Mouse (Mus musculus) embryo, embryonic 10 days (tissue): ENCODE results near the gene Zdhhc22.

Source experiments
- DNase-seq: peaks from one replicate; pipeline ENCODE4 v3.0.0-alpha.2; 2015; ENCODE audit warnings: low spot score

Gene Zdhhc22

DNA sequence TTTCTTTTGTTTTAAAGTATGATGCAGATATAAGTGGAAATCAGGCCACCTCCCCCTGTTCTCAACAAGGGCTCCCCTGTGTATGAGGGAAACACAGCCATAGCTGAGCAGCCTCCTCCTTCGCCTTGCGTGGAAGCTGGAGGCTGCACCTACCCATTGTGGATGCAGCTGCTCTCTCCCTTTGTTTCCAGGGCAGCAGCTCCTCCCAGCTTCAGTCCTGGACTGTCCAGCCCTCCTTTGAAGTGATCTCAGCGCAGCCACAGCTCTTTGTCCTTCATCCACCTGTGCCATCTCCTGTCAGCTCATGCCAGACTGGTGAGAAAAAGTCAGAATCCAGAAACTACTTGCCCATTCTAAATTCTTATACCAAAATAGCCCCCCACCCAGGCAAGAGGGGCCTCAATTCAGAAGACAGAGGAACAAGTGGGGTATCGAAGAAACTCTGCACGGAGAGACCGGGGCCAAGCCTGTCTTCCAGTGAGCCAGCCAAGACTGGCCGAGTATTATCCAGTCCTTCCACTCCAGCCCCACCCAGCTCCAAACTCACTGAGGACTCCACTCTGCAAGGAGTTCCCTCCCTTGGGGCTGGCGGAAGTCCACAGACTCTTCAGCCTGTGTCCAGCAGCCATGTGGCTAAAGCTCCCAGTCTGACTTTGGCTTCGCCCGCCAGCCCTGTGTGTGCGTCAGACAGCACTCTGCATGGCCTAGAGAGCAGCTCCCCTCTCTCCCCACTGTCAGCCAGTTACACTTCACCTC is 28.5 kb downstream of the Zdhhc22 start:
- DNase-seq, result no peak

DNA sequence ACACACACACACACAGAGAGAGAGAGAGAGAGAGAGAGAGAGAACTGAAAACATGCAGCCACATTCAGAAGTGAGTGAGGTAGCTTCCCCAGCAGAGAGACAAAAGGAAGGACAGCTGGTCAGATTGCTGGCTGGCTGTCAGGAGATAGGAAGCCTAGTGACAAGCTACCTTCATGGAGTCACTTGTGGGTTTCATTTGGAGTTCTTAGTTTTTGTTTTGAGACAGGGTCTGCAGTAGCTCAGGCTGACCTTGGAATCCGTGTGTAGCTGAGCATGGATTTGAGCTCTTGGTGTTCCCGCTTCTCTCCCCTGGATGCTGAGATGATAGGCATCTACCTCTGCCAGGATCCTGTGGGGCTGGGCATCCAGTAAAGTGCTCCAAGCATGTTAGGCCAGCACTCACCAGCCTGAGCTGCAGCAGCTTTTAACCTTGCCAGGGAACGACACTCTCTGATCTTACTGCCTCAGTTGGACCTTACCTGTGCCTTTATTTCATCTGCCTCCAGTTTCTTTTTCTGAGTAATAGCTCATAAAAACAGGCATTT is 29.4 kb downstream of the Zdhhc22 start:
- no peak for DNase-seq

DNA sequence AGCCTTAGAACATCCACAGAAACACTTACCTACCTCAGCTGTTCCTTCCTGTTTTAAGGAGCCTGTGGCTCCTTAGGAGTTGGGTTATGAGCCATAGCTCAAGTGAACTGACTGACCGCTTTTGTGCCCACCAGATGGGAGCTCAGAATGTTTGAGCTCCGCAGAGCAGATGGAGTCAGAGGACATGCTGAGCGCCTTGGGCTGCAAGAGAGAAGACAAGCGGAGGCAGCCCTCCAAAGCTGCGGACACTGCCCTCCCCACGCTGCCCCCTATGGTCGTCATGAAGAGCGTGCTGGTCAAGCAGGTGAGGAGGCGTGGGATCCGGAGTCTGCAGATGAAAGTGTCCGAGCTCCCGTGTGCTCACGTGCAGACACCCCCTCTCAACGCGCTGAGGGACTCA is 30.1 kb downstream of the Zdhhc22 start:
- DNase-seq, result no peak

DNA sequence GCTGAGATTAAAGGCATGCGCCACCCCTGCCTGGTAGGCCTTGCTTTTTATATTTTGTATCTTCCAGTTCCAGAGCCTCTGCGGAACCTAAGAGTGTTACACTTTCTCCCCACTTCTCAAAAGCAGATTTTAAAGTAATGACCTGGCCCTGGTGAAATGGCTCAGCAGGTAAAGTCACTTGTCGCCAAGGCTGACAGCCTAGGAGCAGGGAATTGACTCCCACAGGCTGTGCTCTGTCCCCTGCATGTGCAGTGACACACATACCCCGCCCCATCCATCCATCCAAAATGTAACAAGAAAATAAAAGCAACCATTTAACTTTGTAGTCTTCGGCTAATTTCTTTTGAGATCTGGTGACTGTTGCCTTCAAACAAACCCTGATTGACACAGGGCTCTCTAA is 30.6 kb downstream of the Zdhhc22 start:
- no peak for DNase-seq

DNA sequence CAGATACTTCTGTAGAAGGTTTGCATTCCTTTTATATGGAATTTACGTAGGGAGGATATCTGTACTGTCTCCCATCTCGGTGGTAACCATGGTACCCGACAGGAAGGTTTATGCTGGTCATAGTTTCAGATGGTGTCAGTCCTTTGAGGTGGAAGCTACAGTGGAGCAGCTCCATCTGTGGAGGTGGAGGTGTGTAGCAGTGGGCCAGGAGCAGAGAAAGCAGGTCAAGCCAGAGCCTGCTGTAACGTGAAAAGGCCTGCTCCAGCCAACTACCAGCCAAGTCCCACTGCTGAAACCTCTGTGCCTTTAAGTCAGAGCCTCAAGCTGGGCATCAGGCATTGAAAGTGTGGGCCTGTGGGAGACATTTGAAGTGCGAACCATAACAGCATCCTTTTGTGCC is 31.7 kb downstream of the Zdhhc22 start:
- no peak for DNase-seq

DNA sequence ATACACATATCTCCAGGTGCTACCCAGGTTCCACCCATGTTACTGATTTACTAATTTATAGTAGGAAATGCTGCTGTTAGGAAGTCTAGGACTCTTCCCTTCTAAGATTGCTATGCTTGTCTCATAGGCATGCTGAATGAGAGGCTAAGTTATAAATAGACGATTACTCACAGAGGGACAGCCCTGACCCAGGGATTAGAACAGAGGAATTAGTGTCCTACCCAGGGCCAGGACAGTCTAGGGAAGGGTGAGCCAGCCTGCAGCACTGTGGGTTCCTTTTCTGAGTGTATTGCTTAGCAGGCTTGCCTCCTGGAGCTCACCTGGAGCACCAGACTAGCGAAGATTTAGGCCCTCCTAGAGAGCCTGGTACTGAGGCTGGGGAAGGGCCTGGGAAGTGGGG is 34.3 kb downstream of the Zdhhc22 start:
- no peak for DNase-seq

DNA sequence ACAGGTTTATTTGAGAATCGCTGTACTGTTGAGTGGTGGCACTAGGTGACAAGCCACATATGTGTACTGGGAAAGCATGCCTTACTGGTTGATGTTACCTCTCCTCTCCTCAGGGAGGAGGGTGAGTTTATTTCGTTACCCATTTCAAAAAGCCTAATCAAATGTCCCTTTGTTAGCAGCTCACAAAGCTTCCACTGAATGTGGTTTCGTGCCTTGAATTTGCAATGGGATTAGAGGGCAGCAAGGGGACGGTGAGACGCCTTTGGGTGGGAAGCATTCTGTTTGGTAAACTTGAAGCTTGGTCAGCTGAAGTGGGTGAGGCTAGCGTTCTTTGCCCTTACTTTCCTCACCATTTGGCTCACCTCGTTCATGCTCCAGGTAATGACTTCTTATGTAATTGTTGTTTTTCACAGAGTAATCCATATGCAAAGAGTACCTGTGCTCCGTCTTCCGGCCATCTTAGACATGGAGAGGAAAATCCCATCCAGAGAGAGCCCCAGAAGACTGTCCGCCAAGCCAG is 37.8 kb downstream of the Zdhhc22 start:
- DNase-seq, result no peak

DNA sequence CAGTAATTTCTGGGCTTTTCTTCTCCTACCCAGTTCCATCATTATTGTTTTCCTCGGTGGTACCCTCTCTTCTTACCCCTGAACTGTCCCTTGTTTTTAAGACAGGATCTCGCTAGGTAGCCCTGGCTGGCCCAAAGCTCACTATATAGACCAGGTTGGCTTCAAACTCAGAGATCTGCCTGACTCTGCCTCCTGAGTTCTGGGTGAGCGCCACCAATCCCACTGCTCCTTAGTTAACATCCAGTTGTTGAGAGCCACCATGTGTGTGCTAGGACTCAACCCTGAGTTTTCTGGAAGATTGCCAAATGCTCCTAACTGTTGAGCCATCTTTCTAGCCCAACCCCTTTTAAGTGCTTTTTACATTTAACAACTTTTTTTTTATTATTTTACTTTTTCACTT is 39.3 kb downstream of the Zdhhc22 start:
- no peak for DNase-seq

DNA sequence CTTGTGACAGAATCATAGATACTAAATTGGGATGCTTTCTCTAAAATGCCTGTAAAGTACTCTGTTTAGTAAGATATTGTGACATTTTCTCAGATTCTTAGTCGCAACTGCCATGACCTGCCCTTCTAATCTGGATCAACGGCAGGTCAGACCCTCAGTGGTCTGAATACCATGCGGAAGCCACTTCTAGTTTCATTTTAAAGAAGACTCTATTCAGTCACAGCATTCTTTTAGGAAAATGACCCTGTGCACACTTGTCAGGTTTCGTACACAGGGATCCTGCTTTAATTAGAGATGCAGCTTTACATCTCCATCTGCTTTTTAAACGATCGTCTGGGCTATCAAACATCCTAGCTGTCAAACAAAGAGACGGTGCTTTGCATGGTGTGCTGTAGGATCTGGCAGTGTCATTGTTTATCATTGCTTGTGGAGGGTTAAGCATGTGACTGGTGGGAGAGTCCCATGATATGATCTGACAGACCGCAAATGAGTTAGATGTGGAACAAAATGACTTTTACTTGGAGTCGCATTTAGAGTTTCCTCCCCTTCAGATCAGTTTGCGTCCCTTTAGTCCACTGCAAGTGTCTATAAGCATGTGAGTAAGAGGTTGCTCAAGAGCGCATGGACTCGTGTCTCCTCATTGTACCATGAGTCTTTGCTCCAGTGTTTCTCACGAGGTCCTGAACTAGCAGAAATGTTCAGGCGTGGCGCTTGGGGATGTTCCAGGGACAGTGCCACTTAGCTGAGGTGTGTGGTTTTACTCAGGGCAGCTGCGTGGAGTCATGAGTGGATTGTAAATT is 39.9 kb downstream of the Zdhhc22 start:
- no peak for DNase-seq

DNA sequence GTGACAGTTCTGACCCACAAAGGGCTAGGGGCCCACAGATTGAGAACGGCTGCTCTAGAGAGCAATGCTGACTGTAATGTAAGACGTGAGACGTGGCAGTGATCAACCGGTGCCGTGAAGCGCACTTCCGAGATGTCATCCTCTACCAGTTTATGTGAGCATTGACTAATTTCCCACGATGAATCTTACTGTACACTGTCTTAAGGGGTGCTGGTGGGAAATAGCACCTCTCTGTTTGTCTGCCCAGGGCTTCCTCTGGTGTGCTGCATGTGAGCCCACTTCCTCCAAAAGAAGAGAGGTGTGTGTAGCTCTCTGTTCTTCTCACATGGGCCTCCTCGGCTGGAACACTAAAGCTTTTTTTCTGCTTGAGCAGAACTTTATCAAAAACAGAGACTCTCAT is 40.7 kb downstream of the Zdhhc22 start:
- DNase-seq, result no peak

DNA sequence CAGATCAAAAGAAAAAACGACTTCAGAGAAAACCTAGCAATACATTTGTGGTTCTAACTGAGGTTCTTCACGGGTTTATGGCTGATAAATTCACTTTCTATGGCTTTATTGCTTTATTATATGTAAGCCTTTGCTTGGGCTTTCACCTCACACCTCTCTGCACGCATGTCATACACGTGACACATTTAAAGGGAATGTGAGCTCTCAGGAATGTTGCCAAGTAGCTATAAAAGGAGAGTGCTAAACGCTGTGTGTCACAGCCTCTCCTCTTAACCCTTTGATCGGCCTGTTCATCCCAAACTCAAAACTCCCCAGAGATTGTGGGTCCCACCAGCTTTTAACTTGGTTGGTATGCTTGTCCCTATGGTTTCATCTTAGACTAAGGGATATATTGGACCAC is 41.6 kb downstream of the Zdhhc22 start:
- DNase-seq, result no peak

DNA sequence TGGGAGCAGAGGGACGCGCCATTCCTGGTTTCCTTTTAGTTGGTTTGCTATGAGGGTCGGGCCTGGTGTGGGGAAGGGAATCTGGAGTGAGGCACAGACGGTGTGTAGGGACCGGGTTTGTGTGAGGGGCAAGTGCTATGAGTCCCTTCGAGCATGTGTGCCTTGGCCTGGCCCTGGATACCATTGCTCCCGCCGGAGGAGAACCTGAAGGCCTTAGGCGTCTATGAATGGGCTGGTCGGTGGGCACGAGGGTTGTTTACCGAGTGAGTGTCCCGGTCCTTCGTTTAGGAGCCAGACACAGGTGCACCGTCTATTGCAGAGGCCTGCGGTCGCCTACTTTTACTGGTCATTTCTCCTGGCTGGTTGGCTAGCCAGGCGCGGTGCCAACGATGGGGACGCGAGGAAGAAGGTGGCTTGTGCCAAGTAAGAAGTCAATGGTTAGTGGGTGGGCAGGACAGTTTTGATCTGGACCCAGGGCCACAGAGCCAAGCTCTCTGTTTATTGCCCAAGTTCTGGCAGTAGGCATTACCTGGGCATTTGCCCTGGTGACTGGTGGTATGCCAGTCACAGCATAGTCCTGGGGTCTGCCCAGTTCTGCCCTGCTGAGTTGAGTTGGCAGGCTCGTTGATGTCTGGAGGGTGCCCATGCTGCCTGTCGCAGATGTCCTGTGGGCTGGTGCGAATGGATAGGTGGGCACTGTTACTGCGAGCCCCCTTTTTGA is 42.4 kb downstream of the Zdhhc22 start:
- DNase-seq, result peak; percentile 47

DNA sequence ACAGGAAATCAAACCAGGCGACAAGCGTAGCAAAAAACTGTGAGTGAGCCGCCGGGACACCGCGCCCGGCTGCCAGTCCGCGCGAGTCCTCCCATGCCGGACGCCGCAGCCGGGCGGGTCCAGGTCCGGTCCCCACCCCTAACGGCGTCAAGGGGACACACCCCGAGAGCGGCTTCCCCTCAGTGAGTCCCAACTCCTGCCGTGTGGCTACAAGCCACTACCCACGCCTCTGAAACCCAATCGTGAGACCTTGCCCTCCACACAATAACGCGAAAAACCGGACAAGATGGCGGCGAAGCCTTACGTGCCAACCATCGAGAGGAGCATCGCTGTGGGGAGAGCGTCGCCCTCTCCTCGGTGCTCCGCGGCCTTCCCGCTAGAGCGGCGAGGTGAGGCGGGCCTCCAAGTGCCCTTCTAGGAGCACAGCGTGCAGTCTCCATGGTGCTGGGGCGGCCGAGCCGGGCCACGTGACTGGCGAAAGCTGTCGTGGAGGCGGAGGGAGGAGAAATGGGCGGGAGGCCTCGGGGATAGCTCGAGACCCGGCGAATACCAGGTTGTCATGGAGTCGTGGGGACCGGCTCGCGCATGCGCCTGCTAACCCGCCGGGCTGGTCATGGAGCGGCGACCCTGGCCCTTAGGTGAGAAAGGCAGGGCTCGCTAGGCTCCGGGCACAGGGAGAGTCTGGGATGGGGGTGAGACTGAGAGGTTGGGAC is 43.2 kb downstream of the Zdhhc22 start, which contains the start of gene Cipc:
TSS of gene Cipc (plus strand) at position 182 of the 713 bp plus-strand sequence.
- DNase-seq, result peak; percentile 100

DNA sequence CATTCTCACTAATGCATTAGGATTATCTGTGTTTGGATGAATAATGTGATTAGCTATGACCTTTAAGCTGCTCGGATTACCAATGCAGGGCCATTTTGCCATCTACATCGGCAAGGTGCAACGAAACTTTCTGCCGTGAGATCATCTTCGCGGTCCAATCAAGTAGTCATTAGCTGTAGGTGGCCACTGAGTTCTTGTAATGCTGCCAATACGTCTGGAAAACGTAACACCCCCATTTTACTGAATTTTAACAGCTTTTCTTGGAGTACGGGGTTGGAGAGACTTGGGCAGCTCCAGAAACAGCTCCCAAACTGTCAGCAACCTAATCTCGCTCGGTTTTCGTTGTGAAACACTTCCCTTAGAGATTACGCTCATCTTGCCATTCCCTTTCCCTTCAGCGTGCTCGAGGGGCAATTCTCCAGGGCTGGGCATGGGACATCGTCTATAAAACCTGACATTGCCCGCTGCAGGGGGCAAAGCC is 43.9 kb downstream of the Zdhhc22 start:
- DNase-seq, result peak; percentile 65

DNA sequence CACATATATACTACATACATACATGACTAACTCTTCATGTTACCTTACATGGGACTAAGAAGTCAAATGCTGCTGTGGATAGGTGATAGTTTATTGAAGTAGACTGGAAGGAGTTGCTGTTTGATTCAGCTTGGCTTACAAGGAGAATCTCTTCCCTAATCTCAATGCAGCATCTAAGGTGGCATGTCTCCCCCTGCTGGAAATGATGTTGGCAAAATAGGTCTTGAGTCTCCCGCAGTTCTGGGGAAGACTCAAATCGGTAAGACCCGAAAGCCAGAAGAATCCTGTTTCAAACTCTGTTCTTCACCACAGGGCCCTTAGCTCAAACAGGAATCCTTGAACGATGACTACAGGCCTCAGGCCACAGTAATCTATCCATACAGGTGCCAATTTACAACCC is 45.1 kb downstream of the Zdhhc22 start:
- DNase-seq, result peak; percentile 91

DNA sequence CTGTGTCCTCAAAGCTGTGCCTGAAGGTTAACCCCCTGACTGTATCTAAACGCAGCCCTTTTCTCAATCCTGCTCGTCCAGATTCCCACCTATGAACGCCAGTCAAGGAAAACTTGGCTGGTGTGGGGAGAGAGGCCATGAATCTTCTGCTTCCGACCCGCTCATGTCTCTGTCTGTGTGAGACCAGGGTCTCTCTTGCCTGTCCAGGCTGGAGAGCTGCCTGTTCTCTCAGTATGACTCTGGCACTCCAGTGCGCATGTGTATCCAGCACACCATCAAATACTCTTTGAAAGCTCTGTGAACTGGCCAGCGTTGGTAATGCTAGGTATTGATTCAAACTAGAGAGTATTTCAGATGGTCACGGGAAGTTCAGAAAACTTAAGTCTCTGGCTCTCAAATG is 46.8 kb downstream of the Zdhhc22 start:
- DNase-seq, result no peak

DNA sequence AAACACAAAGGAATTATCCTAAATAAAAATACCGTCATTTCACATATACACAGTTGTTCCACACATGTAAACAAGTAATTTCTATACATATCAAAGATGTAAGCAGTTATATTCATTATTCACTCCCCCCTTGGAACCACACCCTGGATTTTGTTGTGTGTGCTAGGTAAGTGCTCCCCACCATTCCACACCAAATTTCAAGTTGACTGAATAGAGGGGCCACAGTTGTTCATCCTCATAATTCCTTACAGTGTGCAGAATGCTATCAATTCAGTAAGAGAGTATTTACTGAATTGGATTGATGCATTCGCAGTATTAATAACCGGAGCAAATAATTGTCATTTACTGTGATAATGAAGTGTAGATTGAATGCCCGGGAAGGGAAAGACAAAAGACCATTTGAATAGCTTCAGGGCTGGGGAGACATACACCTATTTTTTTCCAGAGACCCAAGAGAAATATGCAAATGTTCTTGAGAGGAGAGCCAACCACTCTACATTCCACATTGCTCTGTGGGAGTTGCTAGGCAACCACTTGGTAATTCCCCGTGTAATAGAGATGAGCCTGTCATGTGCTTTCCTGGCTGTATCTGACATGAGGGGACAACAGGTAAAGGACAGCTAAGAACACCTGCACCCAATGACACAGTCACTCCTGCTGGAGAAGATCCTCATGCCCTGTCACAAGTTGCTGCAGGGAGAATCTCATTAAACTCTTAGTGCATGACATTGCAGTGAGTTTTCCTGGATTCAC is 48.3 kb downstream of the Zdhhc22 start:
- DNase-seq, result peak; percentile 80

DNA sequence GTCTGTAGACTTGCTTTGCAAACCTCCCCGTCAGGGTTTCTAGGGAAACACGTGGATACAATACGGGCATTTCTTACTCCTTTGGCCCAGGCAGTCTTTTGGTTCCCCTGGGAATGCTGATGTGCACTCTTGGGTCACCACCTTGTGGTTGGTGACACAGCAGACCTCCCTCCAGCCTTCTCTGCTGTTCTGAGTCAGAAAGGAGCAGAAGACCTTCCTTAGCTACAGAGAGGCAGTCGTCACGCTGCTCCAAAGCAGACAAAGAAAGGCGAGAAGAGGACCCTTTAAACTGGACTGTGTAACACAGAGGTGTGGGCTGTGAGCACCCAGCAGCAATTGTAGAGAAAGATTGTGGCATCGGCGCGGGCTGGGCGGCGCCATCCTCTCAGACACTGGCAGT is 49.1 kb downstream of the Zdhhc22 start:
- DNase-seq, result peak; percentile 42

DNA sequence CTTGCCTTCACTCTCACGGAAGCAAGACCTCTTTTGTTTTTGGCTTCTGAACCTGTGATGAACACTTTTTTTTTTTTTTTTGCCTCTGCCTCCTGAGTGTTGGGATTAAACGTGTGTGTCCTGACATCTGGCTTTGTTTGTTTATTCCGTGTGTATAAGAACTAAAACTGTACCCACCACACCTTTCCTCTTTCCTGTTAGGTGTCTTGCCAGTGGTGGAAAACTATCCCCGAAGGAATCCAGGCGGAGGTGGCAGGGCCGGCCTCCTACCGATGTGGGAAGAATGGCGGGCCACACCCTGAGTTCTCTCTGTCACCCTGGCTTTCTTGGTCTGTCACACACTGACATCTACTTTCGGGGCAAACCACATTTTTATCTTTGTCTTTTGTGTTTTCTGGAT is 51.7 kb downstream of the Zdhhc22 start:
- no peak for DNase-seq

DNA sequence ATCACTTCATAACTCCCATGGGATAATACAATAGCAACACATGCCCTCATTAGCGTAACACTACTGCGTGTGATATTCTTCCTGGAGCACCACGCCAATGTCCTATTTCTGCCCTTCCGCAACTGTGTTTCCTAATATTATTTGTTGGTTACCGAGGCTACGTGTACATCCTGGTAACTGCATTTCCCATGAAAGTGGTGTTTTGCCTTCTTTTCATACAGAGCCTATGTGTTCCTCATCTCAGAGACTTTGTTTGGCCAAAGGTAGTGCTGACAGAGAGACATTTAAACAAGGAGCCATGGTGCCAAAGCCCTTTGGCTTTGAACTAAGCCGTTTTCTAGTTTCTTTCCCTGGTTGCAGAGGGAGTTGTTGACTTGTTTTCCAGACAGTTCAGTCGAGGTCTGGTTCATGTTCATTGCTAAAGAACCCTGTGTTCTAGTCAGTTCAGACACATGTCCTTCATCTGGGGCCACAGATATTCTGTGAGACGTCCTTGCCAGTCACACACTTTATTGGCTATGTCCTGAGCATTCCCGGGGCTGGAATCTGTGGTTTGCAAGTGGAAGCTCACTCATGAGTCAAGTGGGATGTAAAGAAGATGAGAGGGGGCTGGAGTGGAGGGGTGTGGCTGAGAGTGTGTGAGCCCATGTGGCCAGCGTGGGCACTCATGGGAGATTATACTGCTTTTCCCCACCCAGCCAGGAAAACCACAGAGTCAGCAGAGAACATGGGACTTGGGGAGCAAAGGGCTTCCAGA is 53.5 kb downstream of the Zdhhc22 start:
- DNase-seq, result no peak
